Mouse (Mus musculus) forebrain, embryonic 13.5 days (tissue): Measurements from ENCODE around the gene Cenpm. TPM values are rescaled to one million over a fixed set of nuclear protein-coding genes. Genes with fewer than 3 reads are reported as not detected.

Experiments
- ATAC-seq: fragments of 200-750 bp; cut with Nextera tagmentation; 2 replicates; pipeline ENCODE4 v1.8.0; 2017
- H3K27ac ChIP-seq: fragments of 300-500 bp; sonication (generic); 2 replicates; pipeline ENCODE4 v1.5.1; 2015; ENCODE audit warnings: inconsistent platforms, mild to moderate bottlenecking, moderate library complexity
- H3K27me3 ChIP-seq: fragments of 300-500 bp; sonication (generic); 2 replicates; pipeline ENCODE4 v1.6.1; 2015; ENCODE audit warnings: mild to moderate bottlenecking, inconsistent platforms
- H3K36me3 ChIP-seq: fragments of 300-500 bp; sonication (generic); 2 replicates; pipeline ENCODE4 v1.6.1; 2015; ENCODE audit warnings: mild to moderate bottlenecking, inconsistent platforms; ENCODE audit not compliant: poor library complexity, severe bottlenecking
- H3K4me1 ChIP-seq: fragments of 300-500 bp; sonication (generic); 2 replicates; pipeline ENCODE4 v1.6.1; 2015; ENCODE audit warnings: inconsistent platforms
- H3K4me2 ChIP-seq: fragments of 300-500 bp; sonication (generic); 2 replicates; pipeline ENCODE4 v1.6.1; 2015; ENCODE audit warnings: inconsistent platforms, mild to moderate bottlenecking, moderate library complexity
- H3K4me3 ChIP-seq: fragments of 300-500 bp; sonication (generic); 2 replicates; pipeline ENCODE4 v1.5.1; 2015; ENCODE audit warnings: mild to moderate bottlenecking, inconsistent platforms
- H3K9ac ChIP-seq: fragments of 300-500 bp; sonication (generic); 2 replicates; pipeline ENCODE4 v1.6.1; 2015; ENCODE audit warnings: mild to moderate bottlenecking, inconsistent platforms
- H3K9me3 ChIP-seq: fragments of 300-500 bp; sonication (generic); replicated peaks from 2 replicates; pipeline ENCODE4 v1.6.1; 2016; ENCODE audit warnings: inconsistent platforms
- WGBS: fragments of 180-500 bp; shearing (Covaris S2); methylation state at CpG from one replicate; pipeline ENCODE4 v1.1.7; 2015; 5-methylcytosine and 5-hydroxymethylcytosine counted together
- polyA plus RNA-seq: library from polyadenylated mRNA; unstranded; fragments of >200 nt; fragmentation: Nextera tagmentation; extraction: Ambion mirVana; gene quantifications from 2 replicates; pipeline ENCODE4 v1.2.1, GENCODE M21; 2015

The Cenpm gene
- polyA plus RNA-seq, 1 experiment from 2014 or later, result 71.5 TPM

DNA sequence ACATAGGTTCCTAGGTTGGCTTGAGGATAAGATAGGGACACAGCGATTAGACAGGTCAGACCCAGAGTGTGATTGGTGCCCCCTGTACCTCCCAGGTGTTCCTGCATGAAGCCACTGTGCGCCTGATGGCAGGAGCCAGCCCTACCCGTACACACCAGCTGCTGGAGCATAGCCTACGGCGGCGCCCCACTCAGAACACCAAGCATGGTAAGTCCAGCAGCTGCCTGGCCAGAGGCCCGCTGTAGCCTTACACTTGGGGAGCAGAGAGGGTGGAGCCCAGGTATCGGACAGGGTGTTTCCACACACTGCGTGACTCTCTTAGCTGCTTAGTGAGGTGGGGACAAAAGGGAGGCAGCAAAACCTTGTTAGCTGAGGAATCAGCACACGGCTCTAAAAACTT is 41.5 kb downstream of the Cenpm start:
- peaks cover 34% of the 10 kb centered on the region for H3K27me3 ChIP-seq
- 93% methylated on average over 10 of the region's 10 CpGs for WGBS
- H3K36me3 ChIP-seq, result peaks cover 87% of the 10 kb centered on the region
- no peaks in the 10 kb centered on the region for H3K9me3 ChIP-seq
- no peak overlapping the region for H3K4me2 ChIP-seq
- no peak overlapping the region for H3K9ac ChIP-seq
- ATAC-seq, result no peak
- peaks cover 32% of the 10 kb centered on the region for H3K4me1 ChIP-seq
- no peak overlapping the region for H3K27ac ChIP-seq
- H3K4me3 ChIP-seq, result no peak overlapping the region

DNA sequence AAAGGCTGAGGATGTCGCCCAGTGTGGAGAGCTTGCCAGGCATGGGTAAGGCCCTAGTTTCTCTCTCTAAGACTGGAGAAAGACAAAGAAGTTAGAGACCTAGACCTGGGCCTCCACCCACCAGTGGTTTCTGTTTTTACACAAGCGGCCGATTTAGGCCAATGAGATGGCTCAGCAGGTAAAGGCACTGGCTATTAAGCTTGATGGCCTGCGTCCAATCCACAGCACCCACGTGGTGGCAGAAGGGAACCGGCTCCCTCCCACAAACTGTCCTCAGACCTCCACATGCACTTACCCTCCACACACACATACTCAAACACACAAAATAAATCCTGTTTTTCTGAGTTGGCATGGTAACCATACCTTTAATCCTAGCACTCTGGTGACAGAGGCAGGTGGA is 42.5 kb downstream of the Cenpm start:
- ATAC-seq, result no peak
- Histone ChIP-seq H3K36me3 (peaks cover 96% of the 10 kb centered on the region), H3K9ac (no peak overlapping the region), H3K9me3 (no peaks in the 10 kb centered on the region), H3K27ac (no peak overlapping the region), H3K4me2 (no peak overlapping the region), H3K4me3 (no peak overlapping the region), H3K4me1 (peaks cover 26% of the 10 kb centered on the region), H3K27me3 (peaks cover 24% of the 10 kb centered on the region)
- WGBS, result 93% methylated on average over 6 of the region's 6 CpGs

DNA sequence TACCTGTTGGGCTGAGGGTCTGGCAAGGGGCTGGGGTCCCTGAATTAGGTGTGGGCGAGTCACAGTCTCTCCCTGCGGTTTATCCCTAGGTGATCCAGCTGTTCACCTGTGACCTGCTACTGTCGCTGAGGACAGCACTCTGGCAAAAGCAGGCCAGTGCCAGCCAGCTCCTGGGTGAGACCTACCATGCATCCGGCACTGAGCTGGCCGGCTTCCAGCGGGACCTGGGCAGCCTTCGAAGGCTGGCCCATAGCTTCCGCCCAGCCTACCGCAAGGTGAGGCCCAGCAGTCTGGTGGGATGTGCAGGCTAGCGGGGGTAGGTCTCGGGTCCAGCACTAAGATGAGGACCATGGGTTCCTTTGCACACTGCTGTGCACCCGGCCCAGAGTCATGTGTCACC is 45.0 kb downstream of the Cenpm start:
- Histone ChIP-seq H3K9ac (no peak overlapping the region), H3K4me1 (peaks cover 9% of the 10 kb centered on the region; the same call in 1 of the 2 replicates), H3K4me2 (no peak overlapping the region), H3K36me3 (peaks cover 98% of the 10 kb centered on the region), H3K27me3 (no peaks in the 10 kb centered on the region), H3K9me3 (no peaks in the 10 kb centered on the region), H3K27ac (no peak overlapping the region), H3K4me3 (no peak overlapping the region)
- 86% methylated on average over 12 of the region's 12 CpGs for WGBS
- ATAC-seq, result no peak

DNA sequence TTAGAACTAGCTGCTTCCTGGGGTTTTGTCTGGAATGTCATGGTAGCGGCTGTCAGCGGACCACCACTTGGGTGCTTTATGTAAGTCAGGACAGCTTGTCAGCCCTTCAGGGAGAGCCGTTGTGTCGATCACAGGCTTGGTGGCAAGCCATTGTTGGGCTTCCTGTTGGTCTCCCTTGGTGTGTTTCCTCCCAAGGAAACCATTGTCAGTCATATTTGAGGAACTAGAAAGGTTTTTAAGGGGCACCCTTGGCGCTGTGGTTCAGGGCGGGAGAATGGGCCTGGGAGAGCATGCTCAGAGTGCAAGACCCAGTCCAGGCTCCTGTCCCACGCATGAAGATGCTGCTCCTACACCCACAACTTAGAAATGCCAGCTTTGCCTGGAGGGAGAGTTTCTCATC is 46.2 kb downstream of the Cenpm start:
- peaks cover 99% of the 10 kb centered on the region for H3K36me3 ChIP-seq
- H3K4me2 ChIP-seq, result no peak overlapping the region
- H3K4me1 ChIP-seq, result no peaks in the 10 kb centered on the region
- no peak overlapping the region for H3K4me3 ChIP-seq
- no peak for ATAC-seq
- WGBS, result 90% methylated on average over 7 of the region's 7 CpGs
- H3K9ac ChIP-seq, result no peak overlapping the region
- H3K27me3 ChIP-seq, result no peaks in the 10 kb centered on the region
- H3K9me3 ChIP-seq, result no peaks in the 10 kb centered on the region
- no peak overlapping the region for H3K27ac ChIP-seq

DNA sequence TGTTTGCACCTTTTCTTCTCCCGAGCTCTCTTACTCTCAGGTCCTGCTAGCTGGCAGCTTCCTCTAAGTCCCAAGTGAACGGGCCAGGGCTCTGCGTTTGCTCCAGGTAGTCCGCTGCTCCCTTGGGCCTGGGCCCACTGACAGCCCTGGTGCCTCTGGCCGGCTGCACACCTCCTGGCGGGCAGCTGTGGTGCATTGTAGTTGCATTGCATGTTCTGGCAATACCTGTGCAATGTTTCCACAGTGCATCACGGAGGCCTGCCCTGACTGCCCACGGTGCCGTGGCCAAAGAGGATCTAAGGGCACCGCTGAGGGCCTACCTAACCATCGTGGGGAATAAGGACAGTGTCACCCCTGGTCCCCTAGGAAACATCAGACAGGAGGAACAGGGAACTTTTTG is 46.6 kb downstream of the Cenpm start:
- no peak for ATAC-seq
- no peak overlapping the region for H3K9ac ChIP-seq
- no peaks in the 10 kb centered on the region for H3K27me3 ChIP-seq
- 93% methylated on average over 11 of the region's 11 CpGs for WGBS
- H3K4me2 ChIP-seq, result no peak overlapping the region
- no peaks in the 10 kb centered on the region for H3K9me3 ChIP-seq
- H3K4me3 ChIP-seq, result no peak overlapping the region
- H3K4me1 ChIP-seq, result no peaks in the 10 kb centered on the region
- H3K36me3 ChIP-seq, result peaks cover 99% of the 10 kb centered on the region
- no peak overlapping the region for H3K27ac ChIP-seq

DNA sequence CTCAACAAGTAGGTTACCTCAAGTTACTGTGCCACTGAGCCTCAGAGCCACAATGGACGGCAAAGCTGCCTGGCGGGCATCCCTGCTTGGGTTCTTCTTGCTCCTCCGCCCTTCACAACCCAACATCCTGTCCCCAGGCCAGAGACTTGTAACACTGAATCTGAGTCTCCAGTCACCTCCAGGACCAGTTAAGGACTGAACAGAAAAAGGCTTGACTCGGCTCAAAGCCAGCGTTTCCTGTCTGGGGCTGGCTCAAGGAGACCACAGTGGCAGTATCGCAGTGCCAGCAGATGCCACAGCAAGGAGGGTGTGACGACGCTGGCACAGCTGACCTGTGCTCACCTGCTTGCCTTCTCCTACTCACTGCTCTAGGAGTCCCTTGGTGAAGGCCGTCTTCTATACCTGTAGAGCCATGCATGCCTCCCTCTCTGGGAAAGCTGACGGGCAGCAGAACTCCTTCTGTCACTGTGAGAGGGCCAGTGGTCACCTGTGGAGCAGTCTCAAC is 47.2 kb downstream of the Cenpm start:
- H3K4me2 ChIP-seq, result no peak overlapping the region
- H3K9me3 ChIP-seq, result no peaks in the 10 kb centered on the region
- WGBS, result 90% methylated on average over 10 of the region's 10 CpGs
- H3K4me1 ChIP-seq, result no peaks in the 10 kb centered on the region
- no peak overlapping the region for H3K9ac ChIP-seq
- peaks cover 99% of the 10 kb centered on the region for H3K36me3 ChIP-seq
- no peaks in the 10 kb centered on the region for H3K27me3 ChIP-seq
- no peak overlapping the region for H3K27ac ChIP-seq
- no peak for ATAC-seq
- no peak overlapping the region for H3K4me3 ChIP-seq

DNA sequence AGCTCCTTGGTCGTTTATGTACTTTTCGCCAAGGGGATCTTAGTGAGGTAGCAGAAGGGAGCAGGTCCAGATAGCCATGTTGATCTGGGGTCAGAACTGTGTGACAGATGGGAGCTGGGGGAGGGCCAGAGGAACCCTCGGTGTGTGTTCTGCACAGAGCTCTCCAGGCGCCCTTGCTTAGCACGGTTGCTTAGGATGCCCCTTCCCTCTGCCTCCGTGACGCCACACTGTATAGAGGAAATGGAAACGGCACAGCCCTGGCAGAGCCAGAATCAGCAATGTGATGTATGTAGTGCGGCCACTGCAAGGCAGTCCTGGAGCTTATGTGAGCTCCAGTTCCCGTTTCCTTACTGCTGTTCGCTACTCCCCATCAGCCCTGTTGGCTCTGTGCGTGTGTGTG is 48.2 kb downstream of the Cenpm start:
- H3K4me1 ChIP-seq, result no peaks in the 10 kb centered on the region
- H3K4me2 ChIP-seq, result no peak overlapping the region
- no peak overlapping the region for H3K27ac ChIP-seq
- no peak overlapping the region for H3K9ac ChIP-seq
- H3K4me3 ChIP-seq, result no peak overlapping the region
- H3K36me3 ChIP-seq, result peaks cover 99% of the 10 kb centered on the region
- ATAC-seq, result no peak
- 92% methylated on average over 12 of the region's 12 CpGs for WGBS
- no peaks in the 10 kb centered on the region for H3K9me3 ChIP-seq
- H3K27me3 ChIP-seq, result no peaks in the 10 kb centered on the region

DNA sequence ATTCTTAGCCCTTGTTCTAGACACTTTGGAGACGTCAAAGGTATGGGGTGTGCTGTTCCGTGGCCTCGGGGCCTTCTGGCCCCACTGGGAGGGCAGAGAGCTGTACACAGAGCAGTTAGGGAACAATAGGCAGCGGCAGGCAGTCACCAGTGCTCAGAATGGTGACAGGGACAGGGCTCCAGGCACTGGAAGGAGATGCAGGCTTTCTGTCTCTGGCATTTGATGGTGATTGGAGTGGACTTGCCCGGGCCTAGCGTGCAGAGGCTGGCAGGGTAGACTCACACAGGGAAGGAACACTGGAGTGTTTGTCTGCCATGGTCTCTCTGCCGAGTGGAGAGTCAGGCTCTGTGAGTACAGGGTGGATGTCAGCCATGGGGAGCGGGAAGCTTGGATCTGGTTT is 51.9 kb downstream of the Cenpm start:
- Histone ChIP-seq H3K9ac (no peak overlapping the region), H3K36me3 (peaks cover 98% of the 10 kb centered on the region), H3K4me3 (no peak overlapping the region), H3K9me3 (no peaks in the 10 kb centered on the region), H3K27ac (no peak overlapping the region), H3K27me3 (no peaks in the 10 kb centered on the region), H3K4me2 (no peak overlapping the region), H3K4me1 (no peaks in the 10 kb centered on the region)
- ATAC-seq, result no peak
- WGBS, result 84% methylated on average over 8 of the region's 8 CpGs

DNA sequence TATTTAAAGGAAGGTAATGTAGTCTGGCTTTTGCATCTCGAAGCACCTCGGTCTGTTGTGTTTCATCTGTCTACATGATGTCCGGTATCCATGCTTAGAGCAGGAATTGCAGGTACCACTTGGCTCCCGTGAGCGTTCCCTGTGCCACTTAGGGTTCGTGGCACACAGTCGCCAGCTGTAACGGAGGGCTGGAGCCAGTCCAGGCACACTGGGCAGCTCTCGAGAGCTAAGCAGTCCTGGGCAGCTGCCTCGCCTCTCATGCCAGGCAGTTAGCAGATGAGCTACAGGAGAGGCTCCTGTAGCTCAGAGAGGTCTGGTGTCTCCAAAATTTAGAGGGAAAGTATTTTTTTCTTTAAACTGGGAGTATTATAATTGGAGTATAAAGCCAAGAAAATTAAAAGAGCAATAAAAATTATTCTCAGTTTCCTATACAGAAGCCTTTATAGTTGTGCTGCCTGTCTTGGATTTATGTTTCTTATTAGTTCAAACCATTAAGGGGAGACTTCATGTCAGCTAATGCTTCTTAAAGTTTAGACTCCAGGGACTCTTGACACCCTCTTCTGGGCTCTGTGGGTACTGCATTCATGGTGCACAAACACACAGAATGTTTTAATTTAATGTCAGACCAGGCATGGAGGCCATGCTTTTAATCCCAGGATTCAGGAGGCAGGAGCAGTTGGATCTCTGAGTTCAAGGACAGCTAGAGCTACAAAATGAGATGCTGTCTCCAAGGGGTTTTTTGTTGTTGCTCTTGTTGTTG is 55.9 kb downstream of the Cenpm start:
- H3K27me3 ChIP-seq, result no peaks in the 10 kb centered on the region
- 94% methylated on average over 10 of the region's 10 CpGs for WGBS
- no peaks in the 10 kb centered on the region for H3K4me1 ChIP-seq
- no peak overlapping the region for H3K9ac ChIP-seq
- peaks cover 98% of the 10 kb centered on the region for H3K36me3 ChIP-seq
- peaks cover 2% of the 10 kb centered on the region; the same call in 1 of the 2 replicates for H3K9me3 ChIP-seq
- H3K27ac ChIP-seq, result no peak overlapping the region
- ATAC-seq, result no peak
- H3K4me2 ChIP-seq, result no peak overlapping the region
- no peak overlapping the region for H3K4me3 ChIP-seq

DNA sequence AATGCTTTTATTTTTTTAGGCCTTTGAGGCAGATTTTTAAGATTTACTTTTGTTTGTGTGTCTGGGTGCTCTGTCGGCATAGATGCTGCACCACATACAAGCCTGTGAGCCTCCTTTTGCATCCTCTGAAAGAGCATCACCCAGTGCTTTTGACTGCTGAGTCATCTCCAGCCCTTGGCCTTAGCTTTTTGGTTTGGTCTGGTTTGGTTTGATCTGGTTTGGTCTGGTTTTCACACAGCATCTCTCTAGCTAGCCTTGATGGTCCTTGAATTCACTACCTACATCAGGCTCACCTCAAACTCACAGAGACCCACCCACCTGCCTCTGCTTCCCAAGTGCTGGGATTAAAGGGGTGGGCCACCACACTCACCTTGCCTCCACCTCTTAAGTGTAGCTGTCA is 56.6 kb downstream of the Cenpm start:
- WGBS, result 100% methylated on average over 1 of the region's 1 CpGs
- Histone ChIP-seq H3K4me1 (no peaks in the 10 kb centered on the region), H3K27me3 (no peaks in the 10 kb centered on the region), H3K4me3 (no peak overlapping the region), H3K4me2 (no peak overlapping the region), H3K9me3 (peaks cover 2% of the 10 kb centered on the region; the same call in 1 of the 2 replicates), H3K9ac (no peak overlapping the region), H3K36me3 (peaks cover 98% of the 10 kb centered on the region), H3K27ac (no peak overlapping the region)
- ATAC-seq, result no peak

DNA sequence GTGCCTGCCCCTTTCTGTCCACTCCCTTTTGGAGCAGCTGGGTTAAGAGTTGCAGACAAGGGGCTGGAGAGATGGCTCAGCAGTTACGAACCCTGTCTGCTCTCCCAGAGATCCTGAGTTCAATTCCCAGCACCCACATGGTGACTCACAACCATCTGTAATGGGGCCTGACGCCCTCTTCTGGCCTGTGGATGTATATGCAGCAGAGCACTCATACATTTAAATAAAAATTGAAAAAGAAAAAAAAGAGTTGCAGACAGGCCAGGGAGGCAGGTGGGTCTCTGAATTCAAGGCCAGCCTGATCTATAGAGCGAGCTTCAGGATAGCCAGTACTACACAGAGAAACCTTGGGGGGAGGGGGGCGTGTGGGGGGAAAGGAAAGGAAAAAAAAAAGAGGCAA is 57.1 kb downstream of the Cenpm start:
- ATAC-seq, result no peak
- WGBS, result 87% methylated on average over 4 of the region's 4 CpGs
- Histone ChIP-seq H3K4me1 (no peaks in the 10 kb centered on the region), H3K4me3 (no peak overlapping the region), H3K9me3 (peaks cover 3% of the 10 kb centered on the region; the same call in 1 of the 2 replicates), H3K36me3 (peaks cover 98% of the 10 kb centered on the region), H3K9ac (no peak overlapping the region), H3K27me3 (no peaks in the 10 kb centered on the region), H3K4me2 (no peak overlapping the region), H3K27ac (no peak overlapping the region)

DNA sequence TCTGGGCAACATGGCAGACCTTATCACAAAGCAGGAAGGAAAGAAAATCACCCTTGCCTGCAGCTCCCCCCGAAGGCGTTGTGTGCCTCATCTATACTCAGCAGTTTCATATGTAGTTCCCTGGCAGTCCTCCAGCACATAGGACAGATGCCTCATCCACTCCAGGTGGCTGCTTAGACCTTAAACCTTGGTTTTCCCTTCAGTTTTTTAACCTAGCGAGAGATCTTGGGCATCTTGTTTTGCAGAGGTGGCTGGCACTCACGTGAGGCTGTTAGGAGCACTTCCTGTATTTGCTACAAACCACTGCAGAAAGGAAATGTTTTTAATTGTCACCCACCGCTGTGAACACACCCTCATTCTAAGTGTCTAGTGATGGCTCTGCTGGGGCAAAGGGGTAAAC is 57.6 kb downstream of the Cenpm start:
- H3K4me3 ChIP-seq, result no peak overlapping the region
- H3K27me3 ChIP-seq, result no peaks in the 10 kb centered on the region
- H3K9me3 ChIP-seq, result peaks cover 8% of the 10 kb centered on the region; the same call in 1 of the 2 replicates
- H3K36me3 ChIP-seq, result peaks cover 98% of the 10 kb centered on the region
- no peaks in the 10 kb centered on the region for H3K4me1 ChIP-seq
- peak overlapping the region; percentile 28; the same call in 1 of the 2 replicates for H3K27ac ChIP-seq
- 92% methylated on average over 5 of the region's 5 CpGs for WGBS
- H3K9ac ChIP-seq, result no peak overlapping the region
- ATAC-seq, result no peak
- no peak overlapping the region for H3K4me2 ChIP-seq

DNA sequence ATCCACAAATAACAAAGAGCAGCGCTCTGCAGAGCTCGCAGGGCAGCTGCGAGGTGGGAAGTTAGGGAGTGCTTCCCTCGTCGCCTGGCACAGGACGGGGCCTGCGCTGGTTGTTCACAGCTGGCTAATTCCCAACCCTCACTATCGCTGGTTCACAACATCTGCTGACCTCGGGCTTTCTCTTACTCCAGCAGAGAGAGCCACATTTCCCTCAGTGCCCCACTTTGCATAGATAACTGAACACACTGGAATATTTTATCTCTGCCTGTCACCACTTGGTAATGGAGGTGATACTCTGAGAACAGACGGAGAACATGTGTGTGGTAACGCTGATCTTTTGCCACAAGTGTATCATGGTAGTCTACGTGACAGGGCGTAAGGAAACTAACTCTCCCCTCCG is 58.4 kb downstream of the Cenpm start:
- H3K27ac ChIP-seq, result 0 out of 2 replicates have a peak overlapping the region, but pooled peaks have one; percentile 8
- ATAC-seq, result no peak
- no peak overlapping the region for H3K9ac ChIP-seq
- WGBS, result 88% methylated on average over 14 of the region's 14 CpGs
- no peak overlapping the region for H3K4me3 ChIP-seq
- no peaks in the 10 kb centered on the region for H3K4me1 ChIP-seq
- H3K9me3 ChIP-seq, result peaks cover 10% of the 10 kb centered on the region; the same call in 1 of the 2 replicates
- H3K27me3 ChIP-seq, result no peaks in the 10 kb centered on the region
- H3K4me2 ChIP-seq, result no peak overlapping the region
- H3K36me3 ChIP-seq, result peaks cover 98% of the 10 kb centered on the region
